Mouse (Mus musculus): ENCODE data around the gene Sqor. TPM values are rescaled to one million over a fixed set of nuclear protein-coding genes. Genes with fewer than 3 reads are reported as not detected.

Gene Sqor
- polyA plus RNA-seq, 1 experiment from 2014 or later = 3.1 TPM

GRCm38 (mm10) chr2:122762991-122763390, 2.0 kb upstream of the Sqor start:
- H3K36me3 ChIP-seq = no peaks in the 10 kb centered on the region
- peaks cover 40% of the 10 kb centered on the region for H3K27me3 ChIP-seq
- H3K4me1 ChIP-seq = peaks cover 8% of the 10 kb centered on the region
- WGBS = 67% methylated on average over 3 of the region's 3 CpGs
- H3K4me2 ChIP-seq (replicated peaks) = no peak overlapping the region
- ATAC-seq (ENCODE audit: low FRiP score) = no peak
- H3K9me3 ChIP-seq (replicated peaks) = no peaks in the 10 kb centered on the region
- no peak overlapping the region for H3K27ac ChIP-seq
- no peak overlapping the region for H3K9ac ChIP-seq
- no peak overlapping the region for H3K4me3 ChIP-seq

- H3K4me3 ChIP-seq = no peak overlapping the region
- H3K9ac ChIP-seq = no peak overlapping the region
- no peak overlapping the region for H3K27ac ChIP-seq
- no peak for ATAC-seq (ENCODE audit: low FRiP score)
- H3K4me1 ChIP-seq = peaks cover 8% of the 10 kb centered on the region
- no peaks in the 10 kb centered on the region for H3K36me3 ChIP-seq
- no peaks in the 10 kb centered on the region for H3K9me3 ChIP-seq (replicated peaks)
- H3K27me3 ChIP-seq = peaks cover 40% of the 10 kb centered on the region
- WGBS = 57% methylated on average over 6 of the region's 6 CpGs
- H3K4me2 ChIP-seq (replicated peaks) = no peak overlapping the region; the same call in 1 of the 2 replicates
Measured at GRCm38 (mm10) chr2:122764526-122764925, 511 bp upstream of the Sqor start.

- Histone ChIP-seq H3K9me3 (replicated peaks) (no peaks in the 10 kb centered on the region), H3K27ac (no peak overlapping the region), H3K4me2 (replicated peaks) (peak overlapping the region; percentile 84), H3K27me3 (peaks cover 40% of the 10 kb centered on the region), H3K4me3 (peak overlapping the region; percentile 43; the same call in 1 of the 2 replicates), H3K36me3 (no peaks in the 10 kb centered on the region), H3K4me1 (peaks cover 8% of the 10 kb centered on the region), H3K9ac (no peak overlapping the region)
- 38% methylated on average over 3 of the region's 3 CpGs for WGBS
- no peak for ATAC-seq (ENCODE audit: low FRiP score)
Measured at GRCm38 (mm10) chr2:122765794-122766145, 733 bp downstream of the Sqor start.

- Histone ChIP-seq H3K4me1 (no peaks in the 10 kb centered on the region), H3K4me2 (replicated peaks) (no peak overlapping the region), H3K9me3 (replicated peaks) (no peaks in the 10 kb centered on the region), H3K27ac (no peak overlapping the region), H3K4me3 (no peak overlapping the region), H3K36me3 (no peaks in the 10 kb centered on the region), H3K9ac (no peak overlapping the region), H3K27me3 (peaks cover 8% of the 10 kb centered on the region)
- WGBS = 90% methylated on average over 2 of the region's 2 CpGs
- no peak for ATAC-seq (ENCODE audit: low FRiP score)
Measured at GRCm38 (mm10) chr2:122771002-122771401, 6.0 kb downstream of the Sqor start.

- Histone ChIP-seq H3K36me3 (no peaks in the 10 kb centered on the region), H3K9ac (no peak overlapping the region)
Measured at GRCm38 (mm10) chr2:122772899-122773298, 7.9 kb downstream of the Sqor start.

GRCm38 (mm10) chr2:122775491-122775890, 10.5 kb downstream of the Sqor start:
- no peaks in the 10 kb centered on the region for H3K4me1 ChIP-seq
- WGBS = 87% methylated on average over 1 of the region's 1 CpGs
- H3K27me3 ChIP-seq = no peaks in the 10 kb centered on the region
- no peaks in the 10 kb centered on the region for H3K9me3 ChIP-seq (replicated peaks)
- H3K4me3 ChIP-seq = no peak overlapping the region
- H3K4me2 ChIP-seq (replicated peaks) = no peak overlapping the region
- no peak for ATAC-seq (ENCODE audit: low FRiP score)
- H3K9ac ChIP-seq = no peak overlapping the region
- no peaks in the 10 kb centered on the region for H3K36me3 ChIP-seq
- no peak overlapping the region for H3K27ac ChIP-seq

More at GRCm38 (mm10) chr2:122772899-122773298, 7.9 kb downstream of the Sqor start:
- no peaks in the 10 kb centered on the region for H3K4me1 ChIP-seq
- WGBS = 91% methylated on average over 1 of the region's 1 CpGs
- no peaks in the 10 kb centered on the region for H3K9me3 ChIP-seq (replicated peaks)
- H3K27me3 ChIP-seq = no peaks in the 10 kb centered on the region
- H3K4me3 ChIP-seq = no peak overlapping the region
- no peak overlapping the region for H3K27ac ChIP-seq
- ATAC-seq (ENCODE audit: low FRiP score) = no peak
- H3K4me2 ChIP-seq (replicated peaks) = no peak overlapping the region

- Histone ChIP-seq H3K4me1 (no peaks in the 10 kb centered on the region), H3K27ac (no peak overlapping the region), H3K9ac (no peak overlapping the region), H3K4me2 (replicated peaks) (no peak overlapping the region), H3K9me3 (replicated peaks) (no peaks in the 10 kb centered on the region), H3K36me3 (no peaks in the 10 kb centered on the region), H3K27me3 (no peaks in the 10 kb centered on the region), H3K4me3 (no peak overlapping the region)
- 79% methylated on average over 2 of the region's 2 CpGs for WGBS
- no peak for ATAC-seq (ENCODE audit: low FRiP score)
Measured at GRCm38 (mm10) chr2:122776823-122777222, 11.8 kb downstream of the Sqor start.

GRCm38 (mm10) chr2:122779967-122780366, 14.9 kb downstream of the Sqor start:
- Histone ChIP-seq H3K9me3 (replicated peaks) (no peaks in the 10 kb centered on the region), H3K36me3 (no peaks in the 10 kb centered on the region), H3K4me1 (no peaks in the 10 kb centered on the region), H3K27me3 (no peaks in the 10 kb centered on the region), H3K4me2 (replicated peaks) (no peak overlapping the region), H3K9ac (no peak overlapping the region), H3K4me3 (no peak overlapping the region), H3K27ac (no peak overlapping the region)
- ATAC-seq (ENCODE audit: low FRiP score) = no peak
- 65% methylated on average over 5 of the region's 5 CpGs for WGBS

GRCm38 (mm10) chr2:122780447-122780846, 15.4 kb downstream of the Sqor start:
- WGBS = 69% methylated on average over 3 of the region's 3 CpGs
- Histone ChIP-seq H3K4me3 (no peak overlapping the region), H3K9me3 (replicated peaks) (no peaks in the 10 kb centered on the region), H3K9ac (no peak overlapping the region), H3K27me3 (no peaks in the 10 kb centered on the region), H3K4me1 (no peaks in the 10 kb centered on the region), H3K36me3 (no peaks in the 10 kb centered on the region), H3K27ac (no peak overlapping the region), H3K4me2 (replicated peaks) (no peak overlapping the region)
- ATAC-seq (ENCODE audit: low FRiP score) = no peak

- H3K9ac ChIP-seq = no peak overlapping the region
- H3K4me1 ChIP-seq = no peaks in the 10 kb centered on the region
- H3K4me2 ChIP-seq (replicated peaks) = no peak overlapping the region
- ATAC-seq (ENCODE audit: low FRiP score) = no peak
- WGBS = 80% methylated on average over 8 of the region's 8 CpGs
- H3K27ac ChIP-seq = no peak overlapping the region
- no peak overlapping the region for H3K4me3 ChIP-seq
- no peaks in the 10 kb centered on the region for H3K36me3 ChIP-seq
- no peaks in the 10 kb centered on the region for H3K9me3 ChIP-seq (replicated peaks)
- H3K27me3 ChIP-seq = no peaks in the 10 kb centered on the region
Measured at GRCm38 (mm10) chr2:122781590-122782356, 16.7 kb downstream of the Sqor start.

- 98% methylated on average over 2 of the region's 2 CpGs for WGBS
- Histone ChIP-seq H3K9ac (no peak overlapping the region), H3K27me3 (no peaks in the 10 kb centered on the region), H3K36me3 (no peaks in the 10 kb centered on the region), H3K27ac (no peak overlapping the region), H3K9me3 (replicated peaks) (no peaks in the 10 kb centered on the region), H3K4me3 (no peak overlapping the region), H3K4me2 (replicated peaks) (no peak overlapping the region), H3K4me1 (no peaks in the 10 kb centered on the region)
- no peak for ATAC-seq (ENCODE audit: low FRiP score)
Measured at GRCm38 (mm10) chr2:122783730-122784129, 18.7 kb downstream of the Sqor start.

- 90% methylated on average over 3 of the region's 3 CpGs for WGBS
- Histone ChIP-seq H3K9me3 (replicated peaks) (no peaks in the 10 kb centered on the region), H3K27me3 (no peaks in the 10 kb centered on the region), H3K27ac (no peak overlapping the region), H3K36me3 (no peaks in the 10 kb centered on the region), H3K9ac (no peak overlapping the region), H3K4me3 (no peak overlapping the region), H3K4me2 (replicated peaks) (no peak overlapping the region), H3K4me1 (no peaks in the 10 kb centered on the region)
- ATAC-seq (ENCODE audit: low FRiP score) = no peak
Measured at GRCm38 (mm10) chr2:122784701-122785100, 19.7 kb downstream of the Sqor start.

- H3K4me2 ChIP-seq (replicated peaks) = no peak overlapping the region
- H3K9ac ChIP-seq = no peak overlapping the region
- H3K27me3 ChIP-seq = no peaks in the 10 kb centered on the region
- no peaks in the 10 kb centered on the region for H3K9me3 ChIP-seq (replicated peaks)
- H3K36me3 ChIP-seq = no peaks in the 10 kb centered on the region
- H3K27ac ChIP-seq = no peak overlapping the region
- no peak for ATAC-seq (ENCODE audit: low FRiP score)
- no peak overlapping the region for H3K4me3 ChIP-seq
- 82% methylated on average over 2 of the region's 2 CpGs for WGBS
- no peaks in the 10 kb centered on the region for H3K4me1 ChIP-seq
Measured at GRCm38 (mm10) chr2:122786167-122786566, 21.1 kb downstream of the Sqor start.
